Comparison of ENCODE assay signal across 13 mouse cellular contexts in genomic region chr11:96293302-96293921, GRCm38 (mm10). TPM values are rescaled to one million over a fixed set of nuclear protein-coding genes. Genes with fewer than 3 reads are reported as not detected.
DNase-seq lines count a peak whose midpoint lies in the region; ATAC-seq and TF ChIP-seq lines count a peak whose summit lies in the region.
"Had no signal": no experiment of that assay in that cellular context is flagged by ENCODE, and none has a peak within 500 bp of the region (broad histone marks: within the 10 kb centered on the region; RNA-seq: fewer than 3 reads in every experiment).

No protein-coding gene starts in this region.

- WGBS in heart, embryonic 10.5 days = 1% methylated on average over 22 of the region's 22 CpGs
- 9% methylated on average over 22 of the region's 22 CpGs for WGBS in intestine, postnatal 0 days
- WGBS in forebrain, postnatal 0 days = 3% methylated on average over 22 of the region's 22 CpGs

- H3K9ac ChIP-seq in intestine, postnatal 0 days (ENCODE audit: low read depth, low read length) = peak overlapping the region; percentile 51
- H3K9ac ChIP-seq in forebrain, postnatal 0 days = no peak overlapping the region
- H3K9ac ChIP-seq: forebrain, embryonic 13.5 days had no signal

- H3K27me3 ChIP-seq in heart, embryonic 10.5 days (ENCODE audit: insufficient read depth, poor library complexity, severe bottlenecking) = peaks cover 98% of the 10 kb centered on the region
- H3K27me3 ChIP-seq in E14TG2a.4 (ENCODE audit: insufficient read depth, low read length) = peaks cover 99% of the 10 kb centered on the region
- peaks cover 75% of the 10 kb centered on the region for H3K27me3 ChIP-seq in intestine, postnatal 0 days (replicated peaks; ENCODE audit: control insufficient read depth, insufficient read depth, low read length)
- peaks cover 94% of the 10 kb centered on the region for H3K27me3 ChIP-seq in forebrain, postnatal 0 days (ENCODE audit: insufficient read depth, low read length)

- H3K36me3 ChIP-seq in heart, embryonic 10.5 days = no peaks in the 10 kb centered on the region
- no peaks in the 10 kb centered on the region for H3K36me3 ChIP-seq in E14TG2a.4 (ENCODE audit: insufficient read depth, low read length)
- H3K36me3 ChIP-seq in intestine, postnatal 0 days (ENCODE audit: control insufficient read depth, insufficient read depth) = no peaks in the 10 kb centered on the region
- H3K36me3 ChIP-seq in forebrain, postnatal 0 days (ENCODE audit: insufficient read depth) = no peaks in the 10 kb centered on the region

- H3K27ac ChIP-seq in heart, embryonic 10.5 days = no peak overlapping the region
- peak overlapping the region; percentile 70 for H3K27ac ChIP-seq in intestine, postnatal 0 days (ENCODE audit: low read depth, low read length)
- no peak overlapping the region for H3K27ac ChIP-seq in forebrain, postnatal 0 days (ENCODE audit: low read depth, low read length)
- H3K27ac ChIP-seq: forebrain, embryonic 13.5 days; heart, adult 2 months; macrophage had no signal

- no peaks in the 10 kb centered on the region for H3K9me3 ChIP-seq in heart, embryonic 10.5 days
- no peaks in the 10 kb centered on the region for H3K9me3 ChIP-seq in E14TG2a.4 (ENCODE audit: low read length)
- no peaks in the 10 kb centered on the region for H3K9me3 ChIP-seq in intestine, postnatal 0 days (ENCODE audit: control insufficient read depth)
- H3K9me3 ChIP-seq in forebrain, postnatal 0 days (ENCODE audit: low read length) = no peaks in the 10 kb centered on the region
- H3K9me3 ChIP-seq: forebrain, embryonic 13.5 days had no signal

- H3K4me3 ChIP-seq in heart, embryonic 10.5 days = peak overlapping the region; percentile 13; the same call in 1 of the 2 replicates
- peak overlapping the region; percentile 13; the same call in 1 of the 2 replicates for H3K4me3 ChIP-seq in E14TG2a.4 (replicated peaks; ENCODE audit: low read length)
- peak overlapping the region; percentile 46 for H3K4me3 ChIP-seq in intestine, postnatal 0 days (ENCODE audit: low read depth, low read length)
- H3K4me3 ChIP-seq in forebrain, postnatal 0 days (ENCODE audit: low read depth, low read length) = no peak overlapping the region
- H3K4me3 ChIP-seq: forebrain, embryonic 13.5 days; heart, adult 2 months had no signal

- TF ChIP-seq CTCF in E14TG2a.4 (conservative IDR thresholded peaks at IDR 0.05; ENCODE audit: low read length) = no peak
- no peak for TF ChIP-seq CTCF in intestine, postnatal 0 days (IDR thresholded peaks at IDR 0.05; ENCODE audit: low read depth)
- TF ChIP-seq CTCF in forebrain, postnatal 0 days (IDR thresholded peaks at IDR 0.05; ENCODE audit: low read depth) = no peak

- no peak for DNase-seq in heart, embryonic 10.5 days (ENCODE audit: low spot score)
- DNase-seq in heart, adult 9 months (ENCODE audit: low spot score in 2 of 2) = no peak
- peak; percentile 66 for DNase-seq in neural tube, embryonic 10.5 days (ENCODE audit: extremely low spot score, low spot score)
- no peak for DNase-seq in forebrain, postnatal 0 days
- no peak for DNase-seq in right cerebral cortex, adult 18-20 months
- DNase-seq: heart, adult 2 months had no signal

- H3K4me1 ChIP-seq in heart, embryonic 10.5 days = peaks cover 10% of the 10 kb centered on the region
- peaks cover 43% of the 10 kb centered on the region for H3K4me1 ChIP-seq in E14TG2a.4 (replicated peaks; ENCODE audit: low read depth, low read length)
- no peaks in the 10 kb centered on the region for H3K4me1 ChIP-seq in intestine, postnatal 0 days (replicated peaks; ENCODE audit: control insufficient read depth, insufficient read depth, low read length)
- H3K4me1 ChIP-seq in forebrain, postnatal 0 days (ENCODE audit: insufficient read depth) = no peaks in the 10 kb centered on the region
- H3K4me1 ChIP-seq: forebrain, embryonic 13.5 days had no signal

- no peak for ATAC-seq in intestine, postnatal 0 days
- no peak for ATAC-seq in activated CD4-positive, CD25-positive, alpha-beta regulatory T cell, adult 4 months
- no peak for ATAC-seq in forebrain, postnatal 0 days
- ATAC-seq: forebrain, embryonic 13.5 days had no signal

- H3K4me2 ChIP-seq in intestine, postnatal 0 days (replicated peaks; ENCODE audit: low read depth) = peak overlapping the region; percentile 63
- no peak overlapping the region for H3K4me2 ChIP-seq in forebrain, postnatal 0 days (ENCODE audit: low read depth)
- H3K4me2 ChIP-seq: forebrain, embryonic 13.5 days had no signal

RNA-seq across cellular contexts. Expression of gene Hoxb6, which starts 1.1 kb away (rescaled TPM):
- 0.42 and 2.2 TPM in 2 replicates for polyA plus RNA-seq in heart, embryonic 10.5 days (2016; fragmentation: Nextera tagmentation; extraction: Ambion mirVana)
- 5.7 and 6.4 TPM in 2 replicates for polyA plus RNA-seq in intestine, postnatal 0 days (2015; fragmentation: Nextera tagmentation; extraction: Ambion mirVana)
- polyA plus RNA-seq in activated CD4-positive, CD25-positive, alpha-beta regulatory T cell, adult 4 months (2017; shearing (Covaris generic)) = not detected
- total RNA-seq in forebrain, postnatal 0 days (2014; rRNA removed) = not detected in 2 replicates
- not detected in 2 replicates for polyA plus RNA-seq in forebrain, postnatal 0 days (2015; fragmentation: Nextera tagmentation; extraction: Ambion mirVana)
- total RNA-seq: heart, adult 2 months; layer of hippocampus, adult 8-10 months; liver, adult 2 months had no signal
- polyA plus RNA-seq: forebrain, embryonic 13.5 days; heart, adult 2 months; macrophage had no signal

RNA-seq across cellular contexts. Expression of gene Hoxb7, which starts 7.0 kb away (rescaled TPM):
- polyA plus RNA-seq in heart, embryonic 10.5 days (2016; fragmentation: Nextera tagmentation; extraction: Ambion mirVana) = 0.11 and 1.3 TPM in 2 replicates
- polyA plus RNA-seq in intestine, postnatal 0 days (2015; fragmentation: Nextera tagmentation; extraction: Ambion mirVana) = 7.6 and 8.5 TPM in 2 replicates
- polyA plus RNA-seq in activated CD4-positive, CD25-positive, alpha-beta regulatory T cell, adult 4 months (2017; shearing (Covaris generic)) = not detected
- total RNA-seq in forebrain, postnatal 0 days (2014; rRNA removed) = not detected in 2 replicates
- polyA plus RNA-seq in forebrain, postnatal 0 days (2015; fragmentation: Nextera tagmentation; extraction: Ambion mirVana) = not detected in 2 replicates
- total RNA-seq: heart, adult 2 months; layer of hippocampus, adult 8-10 months had no signal
- polyA plus RNA-seq: forebrain, embryonic 13.5 days; heart, adult 2 months; macrophage had no signal

RNA-seq across cellular contexts. Expression of gene Hoxb5, which starts 9.7 kb away (rescaled TPM):
- 1.0 and 5.2 TPM in 2 replicates for polyA plus RNA-seq in heart, embryonic 10.5 days (2016; fragmentation: Nextera tagmentation; extraction: Ambion mirVana)
- 14.7 and 15.8 TPM in 2 replicates for polyA plus RNA-seq in intestine, postnatal 0 days (2015; fragmentation: Nextera tagmentation; extraction: Ambion mirVana)
- polyA plus RNA-seq in activated CD4-positive, CD25-positive, alpha-beta regulatory T cell, adult 4 months (2017; shearing (Covaris generic)) = not detected
- total RNA-seq in forebrain, postnatal 0 days (2014; rRNA removed) = not detected in 2 replicates
- polyA plus RNA-seq in forebrain, postnatal 0 days (2015; fragmentation: Nextera tagmentation; extraction: Ambion mirVana) = not detected in 2 replicates
- total RNA-seq: layer of hippocampus, adult 8-10 months had no signal
- polyA plus RNA-seq: forebrain, embryonic 13.5 days; macrophage had no signal

RNA-seq across cellular contexts. Expression of gene Hoxb8, which starts 11.7 kb away (rescaled TPM):
- 0.30 TPM in 1 of 2 replicates, not detected in the other for polyA plus RNA-seq in heart, embryonic 10.5 days (2016; fragmentation: Nextera tagmentation; extraction: Ambion mirVana)
- polyA plus RNA-seq in intestine, postnatal 0 days (2015; fragmentation: Nextera tagmentation; extraction: Ambion mirVana) = 1.0 and 1.1 TPM in 2 replicates
- not detected for polyA plus RNA-seq in activated CD4-positive, CD25-positive, alpha-beta regulatory T cell, adult 4 months (2017; shearing (Covaris generic))
- not detected in 2 replicates for total RNA-seq in forebrain, postnatal 0 days (2014; rRNA removed)
- polyA plus RNA-seq in forebrain, postnatal 0 days (2015; fragmentation: Nextera tagmentation; extraction: Ambion mirVana) = not detected in 2 replicates
- total RNA-seq: heart, adult 2 months; layer of hippocampus, adult 8-10 months; liver, adult 2 months had no signal
- polyA plus RNA-seq: forebrain, embryonic 13.5 days; heart, adult 2 months; macrophage had no signal

RNA-seq across cellular contexts. Expression of gene Hoxb9, which starts 22.2 kb away (rescaled TPM):
- polyA plus RNA-seq in heart, embryonic 10.5 days (2016; fragmentation: Nextera tagmentation; extraction: Ambion mirVana) = 0.75 TPM in 1 of 2 replicates, not detected in the other
- 0.37 and 1.5 TPM in 2 replicates for polyA plus RNA-seq in intestine, postnatal 0 days (2015; fragmentation: Nextera tagmentation; extraction: Ambion mirVana)
- polyA plus RNA-seq in activated CD4-positive, CD25-positive, alpha-beta regulatory T cell, adult 4 months (2017; shearing (Covaris generic)) = under 1 TPM in 1 of 2 experiments, not detected in 1; 0.15 TPM
- total RNA-seq in forebrain, postnatal 0 days (2014; rRNA removed) = not detected in 2 replicates
- polyA plus RNA-seq in forebrain, postnatal 0 days (2015; fragmentation: Nextera tagmentation; extraction: Ambion mirVana) = not detected in 2 replicates
- total RNA-seq: heart, adult 2 months; layer of hippocampus, adult 8-10 months; liver, adult 2 months had no signal
- polyA plus RNA-seq: forebrain, embryonic 13.5 days; heart, adult 2 months; liver, adult 2 months; macrophage had no signal
